Mouse (Mus musculus): ENCODE measurements at regions not wholly inside any gene's neighbourhood (a gene's known extent, or its start where the extent isn't known, plus 50 kb on each side); places are given as distances from the start of the nearest gene placed in this dataset.

GRCm38 (mm10) chr10:96549651-96550050 is 67.2 kb upstream of the Btg1 start:
- TF ChIP-seq POLR2A (IDR thresholded peaks at IDR 0.05; ENCODE audit: borderline replicate concordance, extremely low read depth, insufficient read depth, insufficient read length, poor library complexity, severe bottlenecking) (no peak), CTCF (IDR thresholded peaks at IDR 0.05; ENCODE audit: borderline replicate concordance, extremely low read depth, insufficient read depth, insufficient read length) (no peak)
